Mouse (Mus musculus) embryonic facial prominence, embryonic 15.5 days (tissue): Measurements from ENCODE around the gene Nanos3. TPM values are rescaled to one million over a fixed set of nuclear protein-coding genes. Genes with fewer than 3 reads are reported as not detected.

Experiments
- ATAC-seq: fragments of 200-750 bp; cut with Nextera tagmentation; 2 replicates; pipeline ENCODE4 v1.8.0; 2017; ENCODE audit warnings: low read depth, moderate TSS enrichment; ENCODE audit not compliant: insufficient number of reproducible peaks, low FRiP score, low TSS enrichment
- H3K27ac ChIP-seq: fragments of 300-500 bp; sonication (generic); replicated peaks from 2 replicates; pipeline ENCODE4 v1.5.1; 2015; ENCODE audit warnings: mild to moderate bottlenecking, inconsistent platforms
- H3K27me3 ChIP-seq: fragments of 300-500 bp; sonication (generic); 2 replicates; pipeline ENCODE4 v1.6.1; 2015; ENCODE audit warnings: inconsistent platforms
- H3K36me3 ChIP-seq: fragments of 300-500 bp; sonication (generic); 2 replicates; pipeline ENCODE4 v1.6.1; 2015; ENCODE audit warnings: mild to moderate bottlenecking, inconsistent platforms
- H3K4me1 ChIP-seq: fragments of 300-500 bp; sonication (generic); 2 replicates; pipeline ENCODE4 v1.6.1; 2015; ENCODE audit warnings: inconsistent platforms
- H3K4me2 ChIP-seq: fragments of 300-500 bp; sonication (generic); replicated peaks from 2 replicates; pipeline ENCODE4 v1.6.1; 2015; ENCODE audit warnings: mild to moderate bottlenecking, inconsistent platforms
- H3K4me3 ChIP-seq: fragments of 300-500 bp; sonication (generic); replicated peaks from 2 replicates; pipeline ENCODE4 v1.5.1; 2015; ENCODE audit warnings: mild to moderate bottlenecking, inconsistent platforms
- H3K9ac ChIP-seq: fragments of 300-500 bp; sonication (generic); 2 replicates; pipeline ENCODE4 v1.6.1; 2015; ENCODE audit warnings: inconsistent platforms
- H3K9me3 ChIP-seq: fragments of 300-500 bp; sonication (generic); replicated peaks from 2 replicates; pipeline ENCODE4 v1.6.1; 2016; ENCODE audit warnings: inconsistent platforms
- WGBS: fragments of 180-500 bp; shearing (Covaris S2); methylation state at CpG from one replicate; pipeline ENCODE4 v1.1.7; 2015; 5-methylcytosine and 5-hydroxymethylcytosine counted together
- polyA plus RNA-seq: library from polyadenylated mRNA; unstranded; fragments of >200 nt; fragmentation: Nextera tagmentation; extraction: Ambion mirVana; gene quantifications from 2 replicates; pipeline ENCODE4 v1.2.1, GENCODE M21; 2015

Gene Nanos3
- polyA plus RNA-seq, 1 experiment from 2014 or later = 4.0 TPM

- WGBS = 86% methylated on average over 8 of the region's 8 CpGs
- no peak for ATAC-seq
- no peak overlapping the region for H3K4me2 ChIP-seq
- H3K4me1 ChIP-seq = peaks cover 27% of the 10 kb centered on the region
- no peaks in the 10 kb centered on the region for H3K27me3 ChIP-seq
- H3K9me3 ChIP-seq = no peaks in the 10 kb centered on the region
- H3K9ac ChIP-seq = no peak overlapping the region
- H3K27ac ChIP-seq = no peak overlapping the region
- H3K36me3 ChIP-seq = peaks cover 46% of the 10 kb centered on the region
- H3K4me3 ChIP-seq = no peak overlapping the region
These were observed 40.3 kb downstream of the Nanos3 start for GRCm38 (mm10) chr8:84144636-84145245.

GRCm38 (mm10) chr8:84140838-84141237, 44.2 kb downstream of the Nanos3 start:
- H3K27ac ChIP-seq = no peak overlapping the region
- H3K4me3 ChIP-seq = no peak overlapping the region
- H3K27me3 ChIP-seq = no peaks in the 10 kb centered on the region
- no peak overlapping the region for H3K9ac ChIP-seq
- no peak for ATAC-seq
- H3K36me3 ChIP-seq = peaks cover 84% of the 10 kb centered on the region
- H3K4me1 ChIP-seq = 0 out of 2 replicates have a peak, but pooled peaks cover 2% of the 10 kb centered on the region
- no peaks in the 10 kb centered on the region for H3K9me3 ChIP-seq
- WGBS = 76% methylated on average over 4 of the region's 4 CpGs
- H3K4me2 ChIP-seq = no peak overlapping the region

GRCm38 (mm10) chr8:84137848-84138247, 47.2 kb downstream of the Nanos3 start:
- H3K4me2 ChIP-seq = no peak overlapping the region
- no peak overlapping the region for H3K27ac ChIP-seq
- H3K9ac ChIP-seq = no peak overlapping the region
- no peaks in the 10 kb centered on the region for H3K9me3 ChIP-seq
- H3K36me3 ChIP-seq = peaks cover 98% of the 10 kb centered on the region
- no peak overlapping the region for H3K4me3 ChIP-seq
- no peaks in the 10 kb centered on the region for H3K27me3 ChIP-seq
- no peaks in the 10 kb centered on the region for H3K4me1 ChIP-seq
- ATAC-seq = no peak
- WGBS = 91% methylated on average over 3 of the region's 3 CpGs

- ATAC-seq = no peak
- Histone ChIP-seq H3K27ac (no peak overlapping the region), H3K9ac (no peak overlapping the region), H3K4me1 (peaks cover 10% of the 10 kb centered on the region), H3K4me3 (no peak overlapping the region), H3K36me3 (peaks cover 56% of the 10 kb centered on the region), H3K27me3 (no peaks in the 10 kb centered on the region), H3K9me3 (no peaks in the 10 kb centered on the region), H3K4me2 (no peak overlapping the region)
- 85% methylated on average over 8 of the region's 8 CpGs for WGBS
These were observed 52.8 kb downstream of the Nanos3 start for GRCm38 (mm10) chr8:84132225-84132624.

- Histone ChIP-seq H3K9ac (no peak overlapping the region), H3K4me2 (no peak overlapping the region)
- ATAC-seq = no peak
These were observed 54.2 kb downstream of the Nanos3 start for GRCm38 (mm10) chr8:84130806-84131205.

GRCm38 (mm10) chr8:84128277-84128676, 56.7 kb downstream of the Nanos3 start:
- no peak overlapping the region for H3K4me3 ChIP-seq
- peaks cover 17% of the 10 kb centered on the region for H3K36me3 ChIP-seq
- no peaks in the 10 kb centered on the region for H3K9me3 ChIP-seq
- H3K27me3 ChIP-seq = no peaks in the 10 kb centered on the region
- H3K9ac ChIP-seq = no peak overlapping the region
- WGBS = 60% methylated on average over 8 of the region's 8 CpGs
- no peak for ATAC-seq
- H3K27ac ChIP-seq = no peak overlapping the region
- peaks cover 10% of the 10 kb centered on the region for H3K4me1 ChIP-seq
- no peak overlapping the region for H3K4me2 ChIP-seq

More at GRCm38 (mm10) chr8:84130806-84131205, 54.2 kb downstream of the Nanos3 start:
- 35% methylated on average over 30 of the region's 30 CpGs for WGBS
- peaks cover 43% of the 10 kb centered on the region for H3K36me3 ChIP-seq
- H3K27me3 ChIP-seq = no peaks in the 10 kb centered on the region
- no peak overlapping the region for H3K4me3 ChIP-seq
- no peaks in the 10 kb centered on the region for H3K9me3 ChIP-seq
- H3K27ac ChIP-seq = no peak overlapping the region
- H3K4me1 ChIP-seq = peaks cover 10% of the 10 kb centered on the region

GRCm38 (mm10) chr8:84127202-84127901, 57.7 kb downstream of the Nanos3 start:
- H3K9me3 ChIP-seq = no peaks in the 10 kb centered on the region
- H3K4me2 ChIP-seq = no peak overlapping the region
- no peaks in the 10 kb centered on the region for H3K27me3 ChIP-seq
- peaks cover 8% of the 10 kb centered on the region for H3K36me3 ChIP-seq
- 64% methylated on average over 17 of the region's 17 CpGs for WGBS
- H3K9ac ChIP-seq = no peak overlapping the region
- H3K27ac ChIP-seq = no peak overlapping the region
- ATAC-seq = peak; percentile 49; the same call in 1 of the 2 replicates
- peaks cover 10% of the 10 kb centered on the region for H3K4me1 ChIP-seq
- no peak overlapping the region for H3K4me3 ChIP-seq

- Histone ChIP-seq H3K4me1 (peaks cover 10% of the 10 kb centered on the region), H3K9ac (no peak overlapping the region), H3K4me3 (no peak overlapping the region), H3K4me2 (no peak overlapping the region), H3K36me3 (peaks cover 2% of the 10 kb centered on the region), H3K9me3 (no peaks in the 10 kb centered on the region), H3K27ac (no peak overlapping the region), H3K27me3 (no peaks in the 10 kb centered on the region)
- no peak for ATAC-seq
- WGBS = 64% methylated on average over 2 of the region's 2 CpGs
These were observed 58.3 kb downstream of the Nanos3 start for GRCm38 (mm10) chr8:84126742-84127141.

- H3K9ac ChIP-seq = no peak within 1 kb of the TSS
- no peak within 1 kb of the TSS for H3K4me2 ChIP-seq
- no peak within 1 kb of the TSS for H3K4me3 ChIP-seq
- ATAC-seq = peak; percentile 55; the same call in 1 of the 2 replicates
- H3K27me3 ChIP-seq = no peaks in the 10 kb centered on the region
- 40% methylated on average over 9 of the region's 9 CpGs for WGBS
- H3K4me1 ChIP-seq = peaks cover 7% of the 10 kb centered on the region
- no peaks in the 10 kb centered on the region for H3K9me3 ChIP-seq
- no peaks in the 10 kb centered on the region for H3K36me3 ChIP-seq
- no peak within 1 kb of the TSS for H3K27ac ChIP-seq
These were observed 59.4 kb downstream of the Nanos3 start, which contains the start of gene Podnl1 for GRCm38 (mm10) chr8:84125656-84126055. TSS of gene Podnl1 (plus strand) at chr8:84125989.
